Mouse (Mus musculus): Measurements from ENCODE around the gene Pga5.

DNA sequence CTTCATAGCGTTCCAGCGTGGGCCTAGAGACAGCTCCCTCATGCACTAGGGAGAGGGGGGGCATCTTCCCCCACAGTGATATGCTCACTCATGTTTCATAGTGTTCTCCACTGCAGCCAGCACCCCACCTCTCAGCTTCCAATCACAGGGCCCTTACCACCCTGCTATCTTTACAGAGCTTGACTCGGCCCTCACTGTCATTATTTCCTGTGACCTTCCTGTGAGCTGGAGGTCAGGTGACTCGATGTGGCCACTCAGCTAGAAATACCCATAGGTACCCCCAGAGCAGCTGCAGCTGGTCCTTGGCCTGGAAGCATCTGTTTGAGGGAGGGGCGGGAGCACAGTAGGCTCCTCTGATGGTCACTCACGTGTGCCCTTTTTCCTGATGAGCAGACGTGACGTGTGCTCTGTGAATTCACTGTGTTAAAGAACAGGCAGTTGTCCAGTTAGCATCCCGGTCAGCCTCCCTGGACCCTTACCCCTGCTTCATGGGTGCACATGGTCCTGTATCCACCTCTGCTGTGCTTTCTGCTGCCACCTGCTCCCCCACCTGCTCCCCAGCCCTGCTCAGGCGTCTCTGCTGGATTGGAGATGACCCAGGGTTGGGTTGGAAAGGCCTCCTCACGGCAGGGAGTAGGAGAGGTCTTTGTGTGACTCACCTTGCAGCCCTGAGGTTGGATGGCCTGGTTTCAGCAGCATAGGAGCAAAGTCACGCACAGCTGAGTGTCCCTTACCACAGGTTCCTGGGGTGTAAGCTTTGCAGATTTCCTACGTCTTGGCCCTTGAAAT, 29.4 kb upstream of the Pga5 start:
- TF ChIP-seq EP300 (IDR thresholded peaks at IDR 0.05; ENCODE audit: insufficient read depth, low read depth, low read length) = no peak
- TF ChIP-seq CTCF (IDR thresholded peaks at IDR 0.05; ENCODE audit: low read depth, low read length) = no peak
- TF ChIP-seq POLR2A (IDR thresholded peaks at IDR 0.05; ENCODE audit: insufficient read depth, low read length) = no peak
